Mouse (Mus musculus) cerebellum, adult 18-20 months (tissue): ENCODE measurements around the gene Apopt1.
A peak's percentile ranks its signal among the peaks of the same experiment; 100 is the strongest.

Source experiments
- DNase-seq, 2 experiments: peaks; one replicate each; pipeline ENCODE4 v3.0.0; 2021

The Apopt1 gene

DNA sequence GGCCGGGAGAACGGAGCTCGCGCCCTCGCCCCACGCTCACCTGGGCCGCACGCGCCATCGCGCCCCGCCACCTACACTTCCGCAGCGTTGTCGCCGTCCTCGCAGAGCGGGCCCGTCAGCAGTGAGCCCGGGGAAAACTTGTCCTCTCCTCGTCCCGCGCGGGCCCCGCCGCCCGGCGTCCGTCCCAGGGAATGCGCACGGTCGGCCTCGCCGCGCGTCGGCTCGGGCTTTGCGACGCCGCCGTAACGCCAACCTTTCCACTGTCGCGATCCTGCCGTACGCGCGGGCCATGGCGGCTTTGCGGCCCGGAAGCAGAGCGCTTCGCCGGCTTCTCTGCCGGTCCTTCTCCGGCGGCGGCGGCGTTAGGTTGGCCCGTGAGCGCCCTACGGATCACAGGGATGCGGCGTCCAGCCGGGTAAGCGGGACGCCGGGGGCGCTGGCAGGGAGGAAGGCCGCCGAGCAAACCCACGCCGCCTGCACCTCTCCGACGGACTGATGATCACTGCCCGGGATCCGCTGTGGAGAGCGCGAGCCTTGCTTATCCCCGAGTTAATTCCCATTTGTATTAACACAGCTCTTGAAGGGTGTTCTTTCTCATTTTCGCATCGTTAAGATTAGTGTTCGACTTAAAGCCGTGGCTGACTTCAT lies at the start of gene Apopt1, which contains the start of gene Bag5:
Gene Apopt1 (plus strand): TSS at position 258 of the 648 bp plus-strand sequence.
Gene Bag5 (minus strand): TSS at position 254 of the 648 bp plus-strand sequence.
- peak; percentile 89 to 95 for DNase-seq

DNA sequence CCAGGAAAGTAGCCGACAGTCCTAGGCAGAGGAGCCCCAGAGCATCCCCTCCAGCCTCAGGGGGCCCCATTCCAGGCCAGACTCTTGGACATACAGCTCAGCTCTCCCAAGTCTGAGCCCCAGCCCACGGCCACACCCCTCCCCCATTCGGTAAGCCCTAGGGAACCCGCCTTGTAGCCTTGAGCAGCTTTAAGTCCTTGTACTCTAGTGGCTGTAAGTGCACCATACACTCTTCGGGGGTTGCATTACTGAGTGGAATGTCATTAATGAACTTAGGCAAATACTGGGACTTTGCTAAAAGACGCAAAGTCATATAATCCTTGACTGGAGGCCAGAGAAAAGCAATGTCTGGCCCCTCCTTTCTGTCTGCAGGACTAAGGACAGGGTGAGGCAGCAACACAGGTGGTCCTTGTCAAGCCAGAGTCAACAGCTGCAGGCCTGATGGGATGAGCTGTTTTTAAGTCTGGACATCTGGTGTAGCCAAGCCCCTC lies 48.9 kb upstream of the Apopt1 start:
- DNase-seq: no peak

DNA sequence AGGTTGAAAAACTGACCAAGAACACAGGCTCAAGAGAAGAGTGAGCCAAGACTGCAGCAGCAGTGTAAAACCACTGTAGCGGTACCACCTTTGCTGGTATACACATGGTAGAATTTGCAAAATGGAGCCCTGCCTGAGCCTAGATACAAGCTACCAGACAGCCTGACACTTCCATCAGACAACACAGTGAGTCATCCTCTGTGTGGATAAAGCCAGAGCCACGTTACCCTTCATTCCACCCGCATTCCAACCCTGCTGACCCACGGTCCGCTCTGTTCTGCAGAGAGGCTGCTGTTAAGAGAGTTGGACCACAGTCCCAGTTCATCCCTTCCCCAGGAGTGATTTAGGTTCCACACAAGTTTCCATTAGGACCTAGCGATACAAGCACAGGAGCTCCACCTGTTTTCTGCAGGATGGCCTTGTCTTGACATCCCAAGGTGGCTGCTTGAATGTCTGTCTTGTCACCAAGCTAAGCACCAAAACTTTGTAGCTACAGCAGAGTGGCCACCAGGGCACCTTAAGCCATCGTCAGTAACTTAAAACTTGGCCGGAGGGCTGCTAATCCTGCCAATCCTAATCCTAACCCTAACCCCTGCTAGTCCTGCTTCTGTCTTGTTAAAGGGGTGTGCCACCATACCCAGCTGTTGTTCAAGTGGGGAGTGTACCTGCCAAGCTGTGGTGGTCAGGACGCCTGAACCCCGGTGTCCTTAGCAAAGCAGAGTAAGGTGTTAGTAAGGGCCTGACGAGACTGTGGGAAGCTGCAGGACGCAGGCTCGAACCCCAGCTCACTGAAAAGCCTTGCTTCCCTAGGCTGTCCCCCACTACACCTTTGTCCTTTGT lies 47.8 kb upstream of the Apopt1 start:
- no peak for DNase-seq

DNA sequence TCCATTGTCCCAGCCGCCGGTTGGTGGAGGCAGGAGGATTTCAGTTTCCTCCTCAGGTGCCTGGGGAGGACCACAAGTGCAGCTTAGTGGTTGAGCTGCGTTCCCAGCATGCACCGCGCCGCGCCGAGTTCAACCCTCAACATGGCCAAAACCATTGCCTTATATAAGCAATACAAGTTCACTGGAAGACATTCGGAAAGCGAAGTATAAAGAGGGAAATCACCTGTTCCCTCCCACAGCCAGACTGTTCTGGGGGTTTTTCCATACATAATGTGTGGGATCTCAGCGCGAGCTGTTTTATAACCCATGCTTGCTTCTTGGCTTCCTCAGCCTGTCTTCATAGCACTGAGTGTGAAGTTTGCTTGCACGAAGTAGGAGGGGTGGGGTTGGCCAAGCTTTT lies 46.7 kb upstream of the Apopt1 start:
- DNase-seq: no peak

DNA sequence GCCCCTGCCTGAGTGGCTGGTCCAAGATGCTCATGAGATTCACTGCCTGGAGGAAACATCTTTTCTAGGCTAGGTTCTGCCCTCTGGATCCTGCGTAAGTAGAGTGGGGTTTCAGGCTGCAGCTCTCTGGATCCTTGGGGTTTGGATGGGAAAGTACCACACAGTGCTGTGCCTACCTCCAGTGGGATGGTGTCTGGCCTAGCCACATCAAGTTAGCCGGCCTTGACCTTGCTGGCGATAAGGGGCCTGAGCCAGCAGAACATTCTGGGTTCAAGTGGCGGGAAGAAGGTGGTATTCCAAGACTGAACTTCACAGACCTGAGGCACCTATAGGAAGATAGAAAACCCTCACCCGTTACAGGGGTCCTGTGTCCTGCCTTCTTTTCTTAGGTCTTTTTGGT lies 45.6 kb upstream of the Apopt1 start:
- DNase-seq: peak in 1 of 2 experiments; percentile 4

DNA sequence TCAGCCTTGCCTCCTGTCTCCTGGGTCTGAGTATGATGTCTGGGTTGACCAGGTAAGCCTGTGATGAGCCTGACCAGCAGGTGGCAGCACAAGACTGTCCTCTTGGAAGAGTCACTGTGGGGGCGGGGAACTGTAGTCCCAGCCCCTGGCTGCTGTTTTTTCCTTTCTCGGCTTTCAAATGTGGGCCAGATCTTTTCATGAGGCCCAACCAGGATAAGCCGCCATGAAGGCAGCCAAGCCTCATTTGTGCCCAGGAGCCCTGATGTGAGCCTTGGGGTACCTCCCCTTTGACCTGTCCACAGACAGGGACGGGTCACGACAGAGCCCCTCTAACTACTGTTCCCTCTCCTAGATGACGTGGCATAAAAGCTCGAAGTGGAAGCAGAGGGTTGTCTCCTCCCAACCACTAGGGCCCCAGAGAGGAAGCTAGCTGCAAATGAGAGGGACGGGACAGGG lies 44.6 kb upstream of the Apopt1 start:
- peak; percentile 96 to 98 for DNase-seq

DNA sequence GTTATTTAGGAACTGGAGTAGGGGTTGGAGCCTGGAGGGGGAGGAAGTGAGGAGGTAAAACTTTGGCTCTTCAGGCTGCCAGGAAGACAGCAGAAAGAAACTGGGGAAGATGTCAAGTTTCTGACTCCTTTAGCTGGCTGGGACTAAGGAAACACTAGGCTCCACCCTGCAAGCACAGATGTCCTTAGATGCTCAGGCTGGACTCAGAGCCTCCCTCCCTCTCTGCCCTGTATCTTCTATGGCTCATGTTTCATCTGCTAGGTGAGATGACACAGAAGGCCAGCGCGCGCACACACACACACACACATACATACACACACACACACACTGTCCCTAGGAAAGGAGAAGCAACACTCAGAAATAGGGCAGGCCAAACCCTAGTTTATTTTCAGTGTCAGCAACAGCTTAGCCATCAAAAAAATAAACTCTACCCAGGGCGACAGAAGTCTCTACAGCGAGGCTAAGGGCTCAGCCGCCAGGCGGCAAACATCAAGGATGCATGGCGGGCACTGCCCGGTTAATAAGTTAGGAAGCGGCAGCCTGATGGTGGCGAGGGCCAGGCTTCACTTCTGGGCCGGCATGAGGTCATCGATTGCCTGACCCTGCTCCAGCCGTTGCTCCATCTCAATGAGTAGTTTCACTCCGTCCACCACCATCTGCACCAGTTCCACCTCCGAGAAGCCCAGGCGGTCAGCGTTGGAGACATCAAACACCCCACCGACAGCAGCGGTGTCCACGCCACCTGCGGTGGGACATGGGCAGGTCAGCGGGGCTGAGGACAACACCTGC lies 43.9 kb upstream of the Apopt1 start:
- DNase-seq: peak in 1 of 2 experiments; percentile 58

DNA sequence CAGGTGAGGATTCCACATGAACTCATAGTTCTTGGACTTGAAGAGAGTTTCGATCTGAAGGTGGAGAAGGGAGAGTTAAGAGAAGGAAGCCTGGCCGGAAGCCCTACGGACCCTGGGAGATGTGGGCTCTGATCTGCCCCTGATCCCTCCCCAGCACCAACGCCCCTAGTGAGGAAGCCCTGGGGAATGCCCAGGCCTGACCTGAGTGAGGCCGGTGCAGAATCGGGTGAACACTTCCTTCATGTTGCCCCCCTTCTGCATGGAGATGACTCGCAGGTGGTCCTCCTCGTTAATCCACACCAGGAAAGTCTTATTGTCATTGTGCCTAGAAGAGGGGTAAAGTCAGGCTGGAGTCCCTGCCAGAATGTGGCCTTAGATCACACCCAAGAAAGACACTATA lies 43.1 kb upstream of the Apopt1 start:
- peak in 1 of 2 experiments; percentile 53 for DNase-seq

DNA sequence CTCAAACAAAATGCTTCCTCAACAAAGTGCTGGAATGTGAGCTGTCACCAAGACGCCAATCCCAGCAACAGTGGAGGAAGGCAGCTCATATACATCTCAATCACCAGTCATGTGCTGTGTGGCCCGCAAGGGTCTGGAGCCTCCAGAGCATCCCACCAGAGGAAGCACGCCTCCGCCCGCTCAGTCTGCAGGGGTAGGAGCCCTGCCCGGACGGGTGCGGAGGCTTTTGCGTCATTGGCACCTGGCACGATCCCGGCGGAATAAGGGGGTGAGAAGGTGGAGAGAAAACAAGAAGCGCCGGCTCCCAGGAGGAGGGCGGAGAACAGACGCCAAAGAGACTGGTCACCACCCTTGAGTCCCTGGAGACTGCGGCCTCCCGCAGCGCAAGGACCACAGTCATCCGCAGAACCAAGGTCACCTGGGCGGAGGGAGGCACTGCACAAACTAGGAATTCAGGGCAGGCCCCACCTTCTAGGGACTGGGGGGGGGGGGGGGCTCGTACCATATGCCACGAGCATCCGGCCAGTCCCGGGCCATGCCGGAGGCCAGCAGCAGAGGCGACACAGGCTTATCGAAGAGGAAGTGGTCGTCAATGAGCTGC lies 42.6 kb upstream of the Apopt1 start:
- peak; percentile 84 to 87 for DNase-seq

DNA sequence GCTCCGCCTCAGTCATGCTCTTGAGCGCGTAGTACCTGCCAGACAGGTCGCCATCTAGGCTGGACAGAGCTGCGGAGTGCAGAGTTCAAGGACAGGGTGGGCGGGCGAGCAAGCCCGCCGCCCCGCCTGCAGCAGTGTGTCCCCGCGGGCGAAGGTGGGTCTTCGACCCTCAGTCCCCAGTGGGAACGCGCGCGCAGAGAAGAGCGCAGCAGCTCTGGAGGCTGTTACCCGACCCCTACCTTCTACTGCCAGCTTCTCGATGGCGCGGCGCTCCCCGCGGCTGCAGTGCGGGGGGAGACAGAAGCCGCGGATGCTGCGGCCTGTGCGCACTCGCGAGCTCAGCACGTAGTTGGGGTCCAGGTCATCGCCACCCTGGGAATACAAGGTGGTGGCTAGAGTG lies 42.1 kb upstream of the Apopt1 start:
- DNase-seq: peak in 1 of 2 experiments; percentile 65

DNA sequence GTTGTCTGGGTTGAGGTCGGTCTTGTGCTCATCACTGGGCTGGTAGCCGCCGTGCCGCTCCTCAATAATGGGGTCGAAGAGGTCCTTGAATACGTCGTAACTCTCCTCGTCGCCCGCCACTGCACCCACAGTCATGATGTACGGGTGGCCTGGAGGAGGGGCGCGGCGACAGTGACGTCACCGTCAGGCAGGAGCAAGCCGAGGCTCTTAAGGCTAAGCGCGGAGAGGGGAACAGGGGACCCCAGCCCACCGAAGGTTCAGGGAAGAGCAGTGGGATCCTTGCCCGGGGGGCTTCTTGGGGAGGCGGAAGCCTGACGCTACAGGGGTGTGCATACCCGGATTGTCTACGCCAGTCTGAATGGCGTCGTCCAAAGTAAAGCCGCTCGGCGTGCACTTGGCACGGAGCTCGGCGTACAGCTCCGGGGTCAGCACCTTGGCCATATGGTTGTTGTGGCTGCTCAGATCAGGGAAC lies 41.6 kb upstream of the Apopt1 start:
- peak; percentile 83 to 85 for DNase-seq

DNA sequence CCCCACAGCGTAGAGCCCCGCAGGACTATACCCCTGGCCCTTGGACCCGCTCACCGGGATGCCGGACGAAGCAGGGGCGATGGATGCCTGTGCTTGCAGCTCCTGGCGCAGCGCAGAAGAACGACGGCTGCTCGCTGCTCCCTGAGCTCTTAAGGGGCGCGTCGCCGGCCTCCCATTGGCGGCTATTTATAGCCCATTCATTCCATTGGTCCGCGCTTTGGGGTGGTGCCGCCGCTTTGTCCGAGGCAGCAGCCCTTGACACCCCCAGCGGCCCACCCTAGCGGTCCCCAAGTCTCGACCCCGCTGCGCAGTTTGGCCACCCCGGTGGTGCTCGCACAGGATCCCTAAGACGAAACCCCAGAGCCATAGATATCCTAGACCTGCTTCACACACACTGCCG lies 40.9 kb upstream of the Apopt1 start, which contains the start of gene Ckb:
Gene Ckb (minus strand): TSS at position 163 of the 400 bp plus-strand sequence.
- DNase-seq: peak; percentile 93 to 94

DNA sequence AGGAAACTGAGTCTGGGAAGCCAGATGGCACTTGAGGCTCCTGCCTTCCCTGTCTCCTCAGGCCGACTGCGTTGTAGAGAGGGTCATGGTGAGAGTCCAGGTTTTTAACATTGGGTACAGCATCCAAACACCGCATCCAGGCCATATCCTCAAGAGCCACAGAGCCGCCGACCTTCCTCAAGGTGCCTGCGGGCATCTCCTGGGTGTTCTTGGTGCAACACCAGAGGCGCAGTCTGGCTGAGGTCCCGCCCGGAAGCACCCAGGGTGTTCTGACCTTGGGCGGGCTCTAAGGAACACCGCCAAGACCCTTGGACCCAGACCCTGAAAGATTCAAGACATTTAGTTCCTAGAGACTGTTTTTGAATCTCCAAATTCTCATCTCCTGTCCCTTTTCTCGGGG lies 40.5 kb upstream of the Apopt1 start:
- no peak for DNase-seq

DNA sequence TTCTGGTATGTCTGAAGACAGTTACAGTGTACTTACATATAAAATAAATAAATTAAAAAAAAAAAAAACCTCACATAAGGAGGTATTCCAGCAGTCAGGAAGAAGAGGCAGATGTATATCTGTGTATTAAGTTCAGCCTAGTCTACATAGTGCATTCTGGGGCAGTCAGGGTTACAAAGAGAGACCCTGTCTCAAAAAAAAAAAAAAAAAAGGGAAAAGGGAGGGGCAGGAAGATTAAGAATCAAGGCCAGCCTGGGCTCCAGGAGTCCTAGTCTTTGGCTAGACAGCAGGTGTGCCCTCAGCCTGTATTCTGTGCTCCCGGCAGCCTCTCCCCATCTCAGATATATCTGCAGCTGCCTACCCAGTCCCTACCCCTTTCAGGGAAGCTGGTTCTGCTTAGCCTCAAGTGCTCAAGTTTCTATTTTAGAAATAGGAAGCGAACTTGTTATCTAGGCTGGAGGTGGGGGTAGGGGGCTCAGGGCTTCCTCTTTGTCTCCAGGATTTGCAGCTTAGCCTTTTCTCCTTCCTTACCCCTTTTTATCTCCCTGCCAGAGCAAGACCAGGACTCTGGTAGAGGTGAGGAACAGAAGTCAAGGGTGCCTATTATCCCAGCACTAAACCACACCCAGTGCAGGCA lies 38.1 kb upstream of the Apopt1 start:
- DNase-seq: no peak

DNA sequence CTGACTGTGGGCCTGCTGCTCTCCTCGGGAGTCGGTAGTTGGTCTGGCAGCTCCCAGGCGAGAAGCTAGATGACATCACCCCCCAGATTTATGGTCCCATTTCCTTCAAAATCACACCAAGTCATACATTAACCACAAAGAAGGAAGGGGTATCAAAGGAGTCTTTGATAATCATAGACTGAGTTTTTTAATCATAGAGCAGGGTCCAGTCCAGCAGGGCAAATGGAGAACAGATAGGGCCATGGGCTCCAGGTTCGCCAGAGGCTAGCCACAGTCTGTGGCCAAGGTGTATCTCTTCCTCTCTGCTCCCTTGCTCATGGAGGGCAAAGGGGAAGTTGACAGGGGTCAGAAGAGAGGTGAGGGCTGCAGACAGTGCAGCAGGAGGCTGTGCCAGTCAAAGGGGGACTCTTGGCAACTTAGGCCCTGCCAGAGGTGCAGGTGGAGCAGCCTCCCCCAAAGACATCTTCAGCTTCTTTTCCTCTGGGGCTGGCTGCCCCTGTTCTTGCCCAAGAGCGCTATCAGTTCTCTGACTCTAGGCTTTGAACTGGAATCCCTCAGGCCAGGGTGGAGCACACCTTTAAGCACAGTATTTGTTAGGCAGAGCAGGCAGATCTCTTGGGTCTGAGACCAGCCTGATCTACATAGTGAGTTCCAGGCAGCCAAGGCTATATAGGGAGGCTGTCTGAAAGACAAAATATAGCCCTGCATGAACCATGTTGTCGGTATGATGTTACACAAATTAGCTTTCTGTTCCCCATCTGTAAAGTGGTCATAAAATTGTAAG lies 37.1 kb upstream of the Apopt1 start:
- no peak for DNase-seq

DNA sequence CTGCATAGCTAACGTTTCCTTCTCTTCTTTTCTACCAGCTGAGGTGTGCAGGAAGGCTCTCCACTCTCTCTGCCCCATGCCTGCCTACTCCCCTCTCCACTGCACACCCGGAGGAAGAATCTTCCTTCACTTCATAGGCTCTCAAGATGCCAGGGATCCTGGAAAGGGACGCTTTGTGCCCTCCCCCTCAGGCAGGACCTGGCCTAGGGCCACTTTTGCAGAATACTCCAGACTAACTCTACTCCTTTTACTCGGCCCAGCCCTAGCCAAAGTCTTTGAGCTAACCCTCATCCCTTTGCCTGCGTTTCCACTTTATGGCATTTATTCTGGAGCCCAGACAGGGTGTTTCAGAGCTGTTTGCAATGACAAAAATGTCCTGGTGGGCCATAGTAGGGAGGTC lies 35.6 kb upstream of the Apopt1 start:
- peak; percentile 47 to 59 for DNase-seq

DNA sequence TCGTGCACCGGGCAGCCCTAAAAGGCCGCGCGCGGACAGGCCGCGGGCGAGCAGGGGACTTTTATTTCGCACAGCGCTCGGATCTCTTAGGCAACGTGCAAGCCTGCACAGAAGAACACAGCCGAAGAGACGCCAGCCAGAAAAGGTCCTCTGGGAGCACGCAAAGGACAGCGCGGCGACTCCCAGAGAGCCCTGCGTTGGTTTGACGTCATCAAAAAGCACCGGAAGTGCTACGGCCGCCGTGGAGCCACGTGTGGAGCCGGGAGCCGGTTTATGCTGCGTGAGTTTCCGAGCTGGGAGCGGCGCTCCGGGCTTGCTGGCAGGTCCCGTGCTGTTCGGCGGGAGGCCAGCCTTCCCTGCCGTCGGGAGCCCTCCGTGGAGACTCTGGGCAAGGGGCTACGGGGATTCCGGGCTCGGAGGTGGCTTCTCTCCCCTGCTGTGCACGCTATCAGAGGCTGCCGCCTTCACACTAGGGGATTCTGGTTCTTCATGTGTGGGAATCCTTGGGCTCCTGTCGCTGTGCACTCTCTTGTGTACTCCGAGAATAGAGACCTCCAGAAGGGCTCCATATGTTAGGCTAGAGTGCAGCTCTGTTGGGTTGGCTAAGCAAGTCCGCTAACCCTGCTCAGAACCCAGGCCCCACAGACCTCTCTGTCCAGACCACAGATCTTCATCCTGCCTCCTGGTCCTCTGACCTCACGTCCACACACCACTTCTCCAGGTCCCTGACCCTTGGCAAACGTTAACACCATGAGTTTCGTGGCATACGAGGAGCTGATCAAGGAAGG lies 35.0 kb upstream of the Apopt1 start, which contains the start of gene Trmt61a:
Gene Trmt61a (plus strand): TSS at position 224 of the 788 bp plus-strand sequence.
- DNase-seq: peak; percentile 88 to 92

DNA sequence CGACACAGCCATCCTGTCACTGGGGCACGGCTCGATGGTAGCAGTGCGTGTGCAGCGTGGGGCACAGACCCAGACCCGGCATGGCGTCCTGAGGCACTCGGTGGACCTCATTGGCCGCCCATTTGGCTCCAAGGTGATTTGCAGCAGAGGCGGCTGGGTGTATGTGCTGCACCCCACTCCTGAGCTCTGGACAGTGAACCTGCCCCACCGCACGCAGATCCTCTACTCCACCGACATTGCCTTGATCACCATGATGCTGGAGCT lies 34.5 kb upstream of the Apopt1 start:
- DNase-seq: no peak

DNA sequence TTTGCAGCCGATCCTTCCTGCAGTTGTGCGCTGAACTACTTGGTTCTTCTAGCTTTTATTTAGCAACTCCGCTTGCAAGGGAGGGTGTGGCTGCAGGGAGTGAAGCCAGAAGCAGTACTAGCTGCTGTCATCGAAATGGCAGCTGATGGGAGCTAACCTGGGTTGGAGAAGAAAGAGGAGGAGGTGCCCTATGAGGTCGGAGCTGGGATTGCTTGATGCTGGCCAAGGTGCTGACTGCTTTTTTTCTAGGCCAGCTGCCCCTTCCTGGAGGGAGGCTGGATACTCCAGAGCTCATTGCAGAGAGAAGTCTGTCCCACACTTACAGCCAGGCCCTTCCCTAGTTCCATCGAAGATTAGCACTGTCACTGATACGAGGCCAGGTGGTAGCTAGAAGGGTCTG lies 34.1 kb upstream of the Apopt1 start:
- DNase-seq: no peak

DNA sequence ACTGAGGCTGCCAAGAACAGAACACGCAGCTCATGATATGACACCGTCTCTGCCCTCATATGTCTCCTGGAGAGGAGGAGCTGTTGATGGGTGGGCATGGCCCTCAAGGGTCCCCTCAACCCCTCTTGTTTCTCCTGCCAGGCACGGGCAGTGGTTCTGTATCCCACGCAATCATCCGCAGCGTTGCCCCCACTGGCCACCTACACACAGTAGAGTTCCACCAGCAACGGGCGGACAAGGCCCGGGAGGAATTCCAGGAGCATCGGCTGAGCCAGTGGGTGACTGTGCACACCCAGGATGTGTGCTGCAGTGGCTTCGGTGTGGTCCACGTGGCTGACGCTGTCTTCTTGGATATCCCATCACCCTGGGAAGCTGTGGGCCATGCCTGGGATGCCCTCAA lies 32.4 kb upstream of the Apopt1 start:
- no peak for DNase-seq
